Mouse (Mus musculus): ENCODE results near the gene Sars.

Gene Sars

GRCm38 (mm10) chr3:108392793-108393192, 52.2 kb downstream of the Sars start:
- no peak for DNase-seq (ENCODE audit: low spot score in 2 of 2)

DNA sequence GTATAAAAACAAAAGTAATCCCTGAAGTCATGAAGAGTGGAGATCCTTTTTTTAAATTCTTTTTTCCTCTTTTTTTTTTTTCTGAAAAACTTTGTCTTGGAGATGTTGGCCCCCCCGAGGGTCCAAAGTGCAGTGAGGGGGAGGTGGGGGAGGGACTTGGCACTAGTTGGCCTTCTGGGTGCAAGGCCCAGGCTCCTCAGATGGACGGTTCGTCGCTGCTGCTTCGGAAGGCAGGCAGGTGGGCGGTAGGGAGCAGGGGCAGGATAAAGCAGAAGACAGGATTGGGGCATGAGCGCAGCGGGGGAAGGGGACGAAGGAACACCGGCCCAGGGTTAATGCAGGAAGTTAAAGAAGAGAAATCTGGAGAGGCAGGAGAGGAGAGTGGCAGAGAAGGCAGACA, 52.7 kb downstream of the Sars start:
- DNase-seq (ENCODE audit: low spot score in 2 of 2): no peak

DNA sequence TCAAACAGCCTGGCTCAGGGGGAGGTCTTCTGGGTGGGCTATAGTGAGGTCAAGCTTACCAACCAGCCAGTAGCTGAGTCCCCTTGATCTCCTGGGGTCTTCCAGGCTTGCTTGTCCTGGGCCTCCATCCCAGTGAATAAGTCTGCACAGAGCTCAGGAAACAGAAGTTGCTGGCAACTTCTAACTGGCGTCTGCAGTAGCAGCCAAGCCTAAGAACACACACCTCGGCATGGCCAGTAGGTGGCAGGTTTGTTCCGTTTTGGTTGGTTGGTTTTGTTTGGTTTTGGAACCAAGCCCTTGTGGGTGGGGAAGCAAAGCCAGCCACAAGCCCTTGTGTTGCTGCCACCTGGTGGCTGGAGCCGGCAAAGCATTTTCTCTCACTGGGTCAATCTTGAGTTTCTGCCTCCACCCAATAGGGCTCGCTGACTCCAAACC, 55.9 kb downstream of the Sars start:
- DNase-seq (ENCODE audit: low spot score in 2 of 2): peak; percentile 96 to 99

DNA sequence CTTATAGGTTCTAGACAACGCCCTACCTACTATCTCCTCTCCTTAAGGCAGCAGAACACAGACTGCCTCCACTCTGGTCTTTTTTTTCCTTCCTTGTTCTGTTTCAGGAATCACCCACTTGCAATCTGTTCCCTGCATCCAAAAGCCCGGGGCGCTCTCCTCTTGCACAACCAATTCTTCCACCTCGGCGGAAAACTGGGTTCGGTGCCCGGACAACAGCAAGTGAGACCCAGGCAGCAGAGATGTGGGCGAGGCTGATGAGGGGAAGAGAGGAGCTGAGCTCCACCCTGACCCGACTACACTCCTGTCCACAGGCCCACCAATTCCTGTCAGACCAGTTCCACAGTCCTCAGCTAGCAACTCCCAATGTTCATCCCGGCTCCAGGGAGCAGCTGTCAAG, 58.8 kb downstream of the Sars start:
- DNase-seq (ENCODE audit: low spot score in 2 of 2): no peak

DNA sequence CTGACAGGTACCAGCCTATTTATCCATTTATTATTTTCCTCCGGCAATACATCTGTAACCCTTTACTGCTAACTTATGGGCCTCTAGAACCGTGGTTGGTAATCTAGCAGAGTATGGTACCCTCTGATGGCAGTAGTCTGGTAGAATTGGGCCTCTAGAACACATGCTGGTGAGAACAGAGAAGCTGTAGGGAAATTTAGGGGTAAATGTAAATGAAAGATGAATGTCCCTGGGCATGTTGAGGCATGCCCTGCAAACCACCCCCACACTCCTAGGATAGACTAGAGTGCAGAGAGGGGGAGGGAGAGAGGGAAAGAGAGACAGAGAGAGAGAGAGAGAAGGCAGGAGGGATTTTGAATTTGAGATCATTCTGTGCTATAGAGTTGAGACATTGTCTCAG, 60.6 kb downstream of the Sars start:
- no peak for DNase-seq (ENCODE audit: low spot score in 2 of 2)

- peak; percentile 90 for DNase-seq (ENCODE audit: low spot score in 2 of 2)
Measured at GRCm38 (mm10) chr3:108383485-108384354, 61.3 kb downstream of the Sars start, which contains the start of gene Psrc1. Gene Psrc1 (plus strand): TSS chr3:108383839.

- no peak for DNase-seq (ENCODE audit: low spot score in 2 of 2)
Measured at GRCm38 (mm10) chr3:108381945-108382875, 62.8 kb downstream of the Sars start.

DNA sequence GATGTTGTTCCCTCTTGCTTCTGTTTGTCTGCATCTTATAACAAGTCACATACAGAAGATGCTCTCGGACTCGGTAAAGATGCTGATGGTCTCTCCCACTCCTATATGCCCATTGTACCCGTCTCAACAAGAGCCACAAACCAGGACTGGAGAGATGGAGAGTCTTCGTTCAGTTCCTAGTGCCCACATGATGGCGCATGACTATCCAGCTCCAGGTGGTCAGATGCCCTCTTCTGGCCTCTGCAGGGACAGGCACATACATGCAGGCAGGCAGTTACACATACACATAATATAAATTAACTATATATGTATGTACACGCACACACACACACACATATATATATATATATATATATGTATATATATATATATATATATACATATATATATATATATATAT, 64.3 kb downstream of the Sars start:
- DNase-seq (ENCODE audit: low spot score in 2 of 2): no peak

- DNase-seq (ENCODE audit: low spot score in 2 of 2): no peak
Measured at GRCm38 (mm10) chr3:108378875-108379663, 65.9 kb downstream of the Sars start.
